Mouse (Mus musculus): Measurements from ENCODE around the gene AI481877.

GRCm38 (mm10) chr4:59173181-59173922, 34.6 kb upstream of the AI481877 start:
- no peak for TF ChIP-seq RAD21 (IDR thresholded peaks at IDR 0.05; ENCODE audit: low read depth, low read length)
- TF ChIP-seq ETS1 (conservative IDR thresholded peaks at IDR 0.05; ENCODE audit: low read depth, low read length): no peak
- TF ChIP-seq NELFE (IDR thresholded peaks at IDR 0.05; ENCODE audit: low read depth, low read length): no peak
- no peak for TF ChIP-seq POLR2A (IDR thresholded peaks at IDR 0.05; ENCODE audit: low read depth, low read length)
- no peak for TF ChIP-seq BHLHE40 (IDR thresholded peaks at IDR 0.05; ENCODE audit: low read depth, low read length)
- TF ChIP-seq MAX (IDR thresholded peaks at IDR 0.05; ENCODE audit: low read length): no peak
- TF ChIP-seq MEF2A (IDR thresholded peaks at IDR 0.05; ENCODE audit: borderline replicate concordance, low read depth, low read length): no peak

All from CH12.LX (cell line).